Mouse (Mus musculus): ENCODE data around the gene Mapk8ip3. TPM values are rescaled to one million over a fixed set of nuclear protein-coding genes. Genes with fewer than 3 reads are reported as not detected.

The Mapk8ip3 gene
- polyA plus RNA-seq, 1 experiment from 2014 or later = 21.8 TPM

DNA sequence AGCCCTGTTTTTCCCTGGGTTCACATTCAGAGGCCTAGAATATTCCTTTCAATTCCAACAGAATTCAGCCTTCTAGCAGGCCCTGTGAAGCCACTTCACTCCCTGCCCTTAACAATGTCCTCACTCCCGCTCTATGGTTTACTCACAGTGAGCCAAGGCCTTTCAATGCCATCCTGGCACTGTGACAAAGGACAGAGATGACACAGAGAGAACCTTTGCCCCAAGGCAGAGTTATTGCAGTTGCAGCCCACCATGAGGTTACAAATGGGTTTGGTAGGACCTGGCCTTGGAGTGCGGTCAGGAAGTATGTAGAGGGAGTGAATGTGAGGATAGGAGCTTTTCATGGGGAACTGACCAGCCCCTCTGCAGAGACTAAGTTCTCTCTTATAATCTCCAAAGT lies 29.2 kb downstream of the Mapk8ip3 start:
- H3K4me3 ChIP-seq (ENCODE audit: low read length) = no peak overlapping the region
- H3K36me3 ChIP-seq (ENCODE audit: control insufficient read depth, insufficient read depth, low read length) = peaks cover 35% of the 10 kb centered on the region
- H3K4me1 ChIP-seq (ENCODE audit: control insufficient read depth, insufficient read depth, low read length) = no peaks in the 10 kb centered on the region
- H3K9me3 ChIP-seq (ENCODE audit: control insufficient read depth, low read length) = no peaks in the 10 kb centered on the region
- no peak overlapping the region for H3K9ac ChIP-seq (ENCODE audit: low read depth, low read length)
- no peak for ATAC-seq
- H3K4me2 ChIP-seq (ENCODE audit: low read depth, low read length) = no peak overlapping the region
- no peaks in the 10 kb centered on the region for H3K27me3 ChIP-seq (replicated peaks; ENCODE audit: control insufficient read depth, insufficient read depth, low read length)
- WGBS = 93% methylated on average over 2 of the region's 2 CpGs
- H3K27ac ChIP-seq (ENCODE audit: low read length) = no peak overlapping the region

DNA sequence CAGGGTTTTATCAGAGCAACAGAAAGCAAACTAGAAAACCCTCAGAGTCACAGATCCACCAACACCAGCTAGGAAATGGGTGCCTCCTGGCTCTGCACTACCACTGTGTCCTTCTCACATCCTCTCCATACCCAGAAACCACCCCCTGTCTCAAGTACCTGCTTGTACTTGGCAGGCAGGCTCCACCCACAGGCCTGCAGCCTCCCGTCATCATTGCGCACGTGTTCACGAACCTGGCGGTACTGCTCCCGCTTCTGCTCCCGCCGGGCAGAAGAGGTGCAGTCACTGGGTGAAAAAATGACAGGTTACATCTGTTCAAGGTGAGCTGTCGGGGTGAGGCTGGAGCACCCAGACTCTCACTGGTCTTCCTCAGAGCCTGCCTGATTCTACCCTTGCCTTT lies 33.0 kb downstream of the Mapk8ip3 start:
- WGBS = 85% methylated on average over 9 of the region's 9 CpGs
- no peaks in the 10 kb centered on the region for H3K27me3 ChIP-seq (replicated peaks; ENCODE audit: control insufficient read depth, insufficient read depth, low read length)
- no peaks in the 10 kb centered on the region for H3K4me1 ChIP-seq (ENCODE audit: control insufficient read depth, insufficient read depth, low read length)
- no peak overlapping the region for H3K9ac ChIP-seq (ENCODE audit: low read depth, low read length)
- H3K36me3 ChIP-seq (ENCODE audit: control insufficient read depth, insufficient read depth, low read length) = peaks cover 50% of the 10 kb centered on the region
- no peak for ATAC-seq
- no peak overlapping the region for H3K27ac ChIP-seq (ENCODE audit: low read length)
- H3K9me3 ChIP-seq (ENCODE audit: control insufficient read depth, low read length) = no peaks in the 10 kb centered on the region
- no peak overlapping the region for H3K4me3 ChIP-seq (ENCODE audit: low read length)
- H3K4me2 ChIP-seq (ENCODE audit: low read depth, low read length) = no peak overlapping the region

DNA sequence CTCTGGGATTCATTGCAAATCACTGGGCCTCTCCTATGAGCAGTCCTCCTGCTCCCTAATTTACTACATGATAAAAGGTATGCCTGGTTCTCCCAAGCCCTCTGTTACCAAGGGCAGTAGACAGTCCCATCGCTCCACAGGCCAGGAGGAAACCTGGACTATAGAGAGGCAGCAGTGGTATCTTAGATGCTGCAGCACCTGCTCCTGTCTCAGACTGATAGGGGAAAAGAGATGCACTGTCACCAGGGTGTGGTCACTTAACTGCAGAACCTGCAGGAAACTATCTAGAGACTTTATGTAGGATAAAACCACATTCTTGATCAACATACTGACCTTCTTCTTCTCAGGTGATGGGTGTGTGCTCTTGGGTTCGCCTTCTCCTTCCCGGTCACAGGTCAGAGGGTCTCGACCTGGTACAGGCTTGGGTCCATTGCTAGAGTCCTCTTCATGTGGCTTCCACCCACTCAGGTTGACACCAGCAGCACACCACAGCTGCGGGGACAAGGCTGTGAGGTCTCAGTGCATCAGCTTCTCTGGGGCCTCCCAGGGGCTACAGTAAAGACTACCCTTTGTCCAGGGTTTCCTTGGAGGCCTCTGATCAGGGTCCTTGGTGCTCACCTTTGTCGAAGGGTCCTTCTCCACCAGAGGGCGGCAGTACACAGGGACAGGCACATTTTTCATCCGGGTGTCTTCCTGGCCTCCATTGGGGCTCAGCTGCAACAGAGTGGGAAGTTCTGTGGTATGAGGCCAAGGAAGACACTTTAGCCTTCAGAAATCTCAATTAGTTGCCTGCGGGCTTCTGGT lies 33.9 kb downstream of the Mapk8ip3 start:
- H3K9me3 ChIP-seq (ENCODE audit: control insufficient read depth, low read length) = no peaks in the 10 kb centered on the region
- H3K27ac ChIP-seq (ENCODE audit: low read length) = no peak overlapping the region
- 70% methylated on average over 9 of the region's 9 CpGs for WGBS
- peak; percentile 58 for ATAC-seq
- H3K4me1 ChIP-seq (ENCODE audit: control insufficient read depth, insufficient read depth, low read length) = no peaks in the 10 kb centered on the region
- H3K4me2 ChIP-seq (ENCODE audit: low read depth, low read length) = no peak overlapping the region
- no peak overlapping the region for H3K9ac ChIP-seq (ENCODE audit: low read depth, low read length)
- no peaks in the 10 kb centered on the region for H3K27me3 ChIP-seq (replicated peaks; ENCODE audit: control insufficient read depth, insufficient read depth, low read length)
- no peak overlapping the region for H3K4me3 ChIP-seq (ENCODE audit: low read length)
- peaks cover 50% of the 10 kb centered on the region for H3K36me3 ChIP-seq (ENCODE audit: control insufficient read depth, insufficient read depth, low read length)

DNA sequence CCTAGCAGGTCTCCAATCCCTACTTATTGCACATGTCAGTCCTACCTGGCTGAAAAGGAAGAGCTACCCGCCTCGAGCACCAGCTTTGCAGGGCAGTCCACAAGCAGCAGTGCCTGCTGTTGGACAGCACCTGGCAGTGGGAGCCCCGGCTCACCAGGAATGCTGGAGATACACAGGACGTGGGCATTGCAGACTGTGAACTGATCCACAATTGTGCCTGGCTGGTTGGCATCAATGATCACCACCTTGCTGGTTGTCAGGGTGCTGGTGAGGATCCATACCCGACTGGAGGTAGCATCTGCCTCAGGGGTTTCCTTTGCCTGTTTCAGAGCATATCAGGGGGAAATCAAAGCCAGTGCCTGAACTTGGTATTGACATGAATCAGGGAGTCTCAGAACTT lies 34.7 kb downstream of the Mapk8ip3 start:
- no peak for ATAC-seq
- Histone ChIP-seq H3K27me3 (replicated peaks; ENCODE audit: control insufficient read depth, insufficient read depth, low read length) (no peaks in the 10 kb centered on the region), H3K4me1 (ENCODE audit: control insufficient read depth, insufficient read depth, low read length) (peaks cover 5% of the 10 kb centered on the region), H3K4me3 (ENCODE audit: low read length) (no peak overlapping the region), H3K9me3 (ENCODE audit: control insufficient read depth, low read length) (no peaks in the 10 kb centered on the region), H3K27ac (ENCODE audit: low read length) (no peak overlapping the region), H3K36me3 (ENCODE audit: control insufficient read depth, insufficient read depth, low read length) (peaks cover 54% of the 10 kb centered on the region), H3K4me2 (ENCODE audit: low read depth, low read length) (no peak overlapping the region), H3K9ac (ENCODE audit: low read depth, low read length) (no peak overlapping the region)
- WGBS = 89% methylated on average over 5 of the region's 5 CpGs

DNA sequence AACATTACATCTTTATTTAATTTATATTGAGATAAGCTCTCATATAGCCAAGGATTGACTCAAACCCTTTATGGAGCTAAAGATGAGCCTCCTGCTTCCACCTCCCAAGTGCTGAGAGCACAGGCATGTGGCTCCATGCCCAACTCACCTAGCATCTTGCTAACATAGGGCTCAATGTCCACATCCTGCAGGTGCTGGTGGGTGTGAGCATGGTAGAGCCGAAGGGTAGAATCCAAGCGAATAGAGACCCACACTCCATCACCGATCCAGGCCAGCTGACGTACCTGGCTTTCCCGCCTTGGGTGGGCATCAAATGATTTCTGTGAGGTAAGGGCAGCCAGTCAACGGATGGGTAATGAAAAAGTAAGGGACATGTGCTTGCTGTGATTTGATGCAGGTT lies 36.8 kb downstream of the Mapk8ip3 start:
- 94% methylated on average over 6 of the region's 6 CpGs for WGBS

DNA sequence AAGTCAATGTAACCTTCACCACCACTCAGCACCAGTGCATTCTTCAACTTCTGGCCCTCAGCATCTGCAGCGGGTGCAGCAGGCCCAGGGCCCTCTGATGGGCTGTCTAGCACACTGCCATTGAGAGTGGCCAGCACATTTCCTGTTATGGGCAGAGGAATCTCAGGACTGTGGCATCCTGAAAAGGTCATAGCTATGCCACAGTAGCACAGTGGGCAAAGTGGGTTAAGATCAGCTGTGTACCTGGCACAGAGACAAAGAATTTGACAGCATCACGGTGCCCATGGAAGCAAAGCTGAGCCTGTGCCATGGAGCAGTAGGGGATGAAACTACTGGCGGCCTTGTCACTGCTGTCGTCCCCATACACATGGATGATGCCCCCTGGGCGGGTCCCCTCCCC lies 37.6 kb downstream of the Mapk8ip3 start:
- no peaks in the 10 kb centered on the region for H3K27me3 ChIP-seq (replicated peaks; ENCODE audit: control insufficient read depth, insufficient read depth, low read length)
- H3K9me3 ChIP-seq (ENCODE audit: control insufficient read depth, low read length) = no peaks in the 10 kb centered on the region
- ATAC-seq = no peak
- no peak overlapping the region for H3K4me3 ChIP-seq (ENCODE audit: low read length)
- H3K4me1 ChIP-seq (ENCODE audit: control insufficient read depth, insufficient read depth, low read length) = peaks cover 18% of the 10 kb centered on the region
- no peak overlapping the region for H3K27ac ChIP-seq (ENCODE audit: low read length)
- H3K36me3 ChIP-seq (ENCODE audit: control insufficient read depth, insufficient read depth, low read length) = peaks cover 38% of the 10 kb centered on the region
- no peak overlapping the region for H3K9ac ChIP-seq (ENCODE audit: low read depth, low read length)
- H3K4me2 ChIP-seq (ENCODE audit: low read depth, low read length) = no peak overlapping the region
- WGBS = 83% methylated on average over 5 of the region's 5 CpGs

More for the DNA sequence above, 36.8 kb downstream of the Mapk8ip3 start:
- Histone ChIP-seq H3K4me2 (ENCODE audit: low read depth, low read length) (no peak overlapping the region), H3K4me3 (ENCODE audit: low read length) (no peak overlapping the region), H3K27me3 (replicated peaks; ENCODE audit: control insufficient read depth, insufficient read depth, low read length) (no peaks in the 10 kb centered on the region), H3K36me3 (ENCODE audit: control insufficient read depth, insufficient read depth, low read length) (peaks cover 44% of the 10 kb centered on the region), H3K4me1 (ENCODE audit: control insufficient read depth, insufficient read depth, low read length) (peaks cover 17% of the 10 kb centered on the region), H3K27ac (ENCODE audit: low read length) (no peak overlapping the region), H3K9me3 (ENCODE audit: control insufficient read depth, low read length) (no peaks in the 10 kb centered on the region), H3K9ac (ENCODE audit: low read depth, low read length) (no peak overlapping the region)
- no peak for ATAC-seq

DNA sequence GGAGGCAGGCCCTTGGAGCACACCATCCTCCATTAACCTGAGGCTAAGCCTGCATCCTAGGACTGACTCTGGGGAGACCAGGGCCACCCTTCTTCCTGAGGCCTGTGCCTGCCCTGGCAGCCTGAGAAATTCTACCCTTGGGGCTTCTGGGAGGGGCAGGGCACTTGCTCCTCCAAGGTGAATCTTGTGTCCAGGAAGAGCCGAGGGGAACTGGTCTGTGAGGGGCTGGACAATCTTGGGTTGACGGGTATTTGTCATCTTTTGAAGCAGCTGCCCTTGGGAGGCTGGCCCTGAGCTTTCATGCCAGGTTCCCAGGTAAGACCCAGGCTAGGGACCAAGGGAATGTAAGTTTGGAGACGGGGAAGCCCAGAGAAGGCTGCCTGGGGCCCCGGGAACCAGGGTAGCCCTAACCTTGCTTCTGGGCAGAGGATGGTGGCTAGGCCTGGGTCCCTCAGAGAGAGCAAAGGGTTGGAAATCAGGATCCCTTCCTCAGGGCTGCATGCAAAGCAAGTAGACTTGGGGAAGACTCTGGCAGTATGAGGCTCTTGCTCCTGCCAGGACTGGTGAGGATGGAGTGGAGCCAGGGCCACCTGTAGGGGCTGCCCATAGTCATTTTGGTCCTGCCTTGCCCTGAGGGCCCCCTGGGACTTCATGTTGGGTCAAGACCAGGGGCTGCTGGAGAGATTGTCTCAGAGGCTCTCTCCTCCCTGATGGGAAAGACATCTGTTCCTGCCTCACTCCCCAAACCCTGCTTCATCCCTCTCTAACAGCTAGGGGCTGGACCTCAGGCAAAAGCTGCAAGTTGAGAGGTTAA lies 38.5 kb downstream of the Mapk8ip3 start:
- Histone ChIP-seq H3K27ac (ENCODE audit: low read length) (no peak overlapping the region), H3K36me3 (ENCODE audit: control insufficient read depth, insufficient read depth, low read length) (peaks cover 36% of the 10 kb centered on the region), H3K4me2 (ENCODE audit: low read depth, low read length) (no peak overlapping the region), H3K9me3 (ENCODE audit: control insufficient read depth, low read length) (no peaks in the 10 kb centered on the region), H3K27me3 (replicated peaks; ENCODE audit: control insufficient read depth, insufficient read depth, low read length) (no peaks in the 10 kb centered on the region), H3K4me1 (ENCODE audit: control insufficient read depth, insufficient read depth, low read length) (peaks cover 24% of the 10 kb centered on the region), H3K4me3 (ENCODE audit: low read length) (no peak overlapping the region), H3K9ac (ENCODE audit: low read depth, low read length) (0 out of 2 replicates have a peak overlapping the region, but pooled peaks have one; percentile 38)
- ATAC-seq = no peak
- 82% methylated on average over 4 of the region's 4 CpGs for WGBS

DNA sequence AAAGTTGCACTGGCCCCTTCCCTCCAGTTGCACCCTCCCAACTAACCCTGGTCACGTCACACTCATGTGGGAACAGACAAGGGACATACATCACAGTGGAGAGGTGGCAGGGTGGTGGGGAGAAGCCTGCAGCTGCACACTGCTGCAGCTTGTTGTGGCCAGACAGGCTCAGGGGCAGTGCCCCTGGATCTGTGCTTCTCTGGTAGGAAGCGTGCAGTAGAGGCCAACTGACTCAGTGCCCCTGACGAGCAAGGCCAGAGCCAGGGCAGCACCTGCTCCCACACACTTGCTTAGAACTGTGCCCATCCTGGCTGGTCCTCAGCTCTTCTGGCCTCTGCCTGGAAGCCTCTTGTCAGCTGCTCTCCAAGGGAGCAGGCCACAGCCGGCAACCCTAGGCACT lies 39.2 kb downstream of the Mapk8ip3 start:
- peaks cover 24% of the 10 kb centered on the region for H3K4me1 ChIP-seq (ENCODE audit: control insufficient read depth, insufficient read depth, low read length)
- 0 out of 2 replicates have a peak overlapping the region, but pooled peaks have one; percentile 38 for H3K9ac ChIP-seq (ENCODE audit: low read depth, low read length)
- no peaks in the 10 kb centered on the region for H3K9me3 ChIP-seq (ENCODE audit: control insufficient read depth, low read length)
- H3K27ac ChIP-seq (ENCODE audit: low read length) = no peak overlapping the region
- ATAC-seq = no peak
- peaks cover 37% of the 10 kb centered on the region for H3K36me3 ChIP-seq (ENCODE audit: control insufficient read depth, insufficient read depth, low read length)
- no peak overlapping the region; the same call in 1 of the 2 replicates for H3K4me3 ChIP-seq (ENCODE audit: low read length)
- 69% methylated on average over 4 of the region's 4 CpGs for whole genome bisulfite sequencing
- H3K4me2 ChIP-seq (ENCODE audit: low read depth, low read length) = peak overlapping the region; percentile 96
- no peaks in the 10 kb centered on the region for H3K27me3 ChIP-seq (replicated peaks; ENCODE audit: control insufficient read depth, insufficient read depth, low read length)

DNA sequence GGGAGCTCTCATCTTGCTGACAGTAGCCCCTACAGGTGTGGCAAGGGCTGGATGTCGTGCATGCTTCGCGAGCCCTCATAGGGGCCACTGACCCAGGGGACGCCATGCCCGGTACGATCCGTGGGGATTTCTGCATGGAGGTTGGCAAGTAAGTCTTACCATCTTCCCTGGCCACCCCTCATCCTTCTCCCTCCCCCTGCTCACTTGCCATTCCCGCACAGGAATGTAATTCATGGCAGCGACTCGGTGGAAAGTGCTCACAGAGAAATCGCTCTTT lies 39.8 kb downstream of the Mapk8ip3 start:
- Histone ChIP-seq H3K36me3 (ENCODE audit: control insufficient read depth, insufficient read depth, low read length) (peaks cover 40% of the 10 kb centered on the region), H3K27ac (ENCODE audit: low read length) (peak overlapping the region; percentile 94; the same call in 1 of the 2 replicates), H3K9ac (ENCODE audit: low read depth, low read length) (peak overlapping the region; percentile 95), H3K4me1 (ENCODE audit: control insufficient read depth, insufficient read depth, low read length) (peaks cover 24% of the 10 kb centered on the region), H3K4me2 (ENCODE audit: low read depth, low read length) (peak overlapping the region; percentile 96), H3K9me3 (ENCODE audit: control insufficient read depth, low read length) (no peaks in the 10 kb centered on the region), H3K27me3 (replicated peaks; ENCODE audit: control insufficient read depth, insufficient read depth, low read length) (no peaks in the 10 kb centered on the region), H3K4me3 (ENCODE audit: low read length) (peak overlapping the region; percentile 92)
- peak; percentile 2; the same call in 1 of the 2 replicates for ATAC-seq
- 29% methylated on average over 11 of the region's 11 CpGs for WGBS

Data from intestine, embryonic 16.5 days (tissue).